Mouse (Mus musculus): ENCODE measurements around the gene Fam216a. TPM values are rescaled to one million over a fixed set of nuclear protein-coding genes. Genes with fewer than 3 reads are reported as not detected.

The Fam216a gene
- polyA plus RNA-seq, 1 experiment from 2014 or later = 52.1 TPM

GRCm38 (mm10) chr5:122393887-122394286, 21.7 kb upstream of the Fam216a start:
- no peak overlapping the region for H3K4me3 ChIP-seq (ENCODE audit: low read depth, low read length)

GRCm38 (mm10) chr5:122392227-122393004, 20.3 kb upstream of the Fam216a start:
- DNase-seq (ENCODE audit: low spot score) = peak; percentile 45
- Histone ChIP-seq H3K9me3 (ENCODE audit: control insufficient read depth, low read length) (no peaks in the 10 kb centered on the region), H3K27ac (ENCODE audit: low read depth, low read length) (0 out of 2 replicates have a peak overlapping the region, but pooled peaks have one; percentile 11), H3K27me3 (replicated peaks; ENCODE audit: control insufficient read depth, insufficient read depth, low read length) (no peaks in the 10 kb centered on the region), H3K4me3 (ENCODE audit: low read depth, low read length) (peak overlapping the region; percentile 77), H3K4me1 (replicated peaks; ENCODE audit: control insufficient read depth, insufficient read depth, low read length) (peaks cover 7% of the 10 kb centered on the region), H3K9ac (ENCODE audit: low read depth, low read length) (peak overlapping the region; percentile 79), H3K4me2 (peak overlapping the region; percentile 74), H3K36me3 (ENCODE audit: control insufficient read depth, insufficient read depth, low read length) (peaks cover 8% of the 10 kb centered on the region; the same call in 1 of the 2 replicates)
- 10% methylated on average over 19 of the region's 19 CpGs for WGBS
- peak; percentile 37; the same call in 1 of the 2 replicates for ATAC-seq (replicated peaks; ENCODE audit: low FRiP score)

More at GRCm38 (mm10) chr5:122393887-122394286, 21.7 kb upstream of the Fam216a start:
- no peaks in the 10 kb centered on the region for H3K27me3 ChIP-seq (replicated peaks; ENCODE audit: control insufficient read depth, insufficient read depth, low read length)
- 0 out of 2 replicates have a peak overlapping the region, but pooled peaks have one; percentile 20 for H3K4me2 ChIP-seq
- H3K9ac ChIP-seq (ENCODE audit: low read depth, low read length) = no peak overlapping the region
- peaks cover 8% of the 10 kb centered on the region; the same call in 1 of the 2 replicates for H3K36me3 ChIP-seq (ENCODE audit: control insufficient read depth, insufficient read depth, low read length)
- DNase-seq (ENCODE audit: low spot score) (peak; percentile 66), ATAC-seq (replicated peaks; ENCODE audit: low FRiP score) (no peak)
- WGBS = 59% methylated on average over 2 of the region's 2 CpGs
- no peak overlapping the region for H3K27ac ChIP-seq (ENCODE audit: low read depth, low read length)
- no peaks in the 10 kb centered on the region for H3K9me3 ChIP-seq (ENCODE audit: control insufficient read depth, low read length)
- peaks cover 7% of the 10 kb centered on the region for H3K4me1 ChIP-seq (replicated peaks; ENCODE audit: control insufficient read depth, insufficient read depth, low read length)

GRCm38 (mm10) chr5:122391786-122392180, 19.6 kb upstream of the Fam216a start, which contains the start of gene Arpc3:
TSS of gene Arpc3 (plus strand) at chr5:122391878.
- Histone ChIP-seq H3K4me1 (replicated peaks; ENCODE audit: control insufficient read depth, insufficient read depth, low read length) (peaks cover 7% of the 10 kb centered on the region), H3K36me3 (ENCODE audit: control insufficient read depth, insufficient read depth, low read length) (peaks cover 5% of the 10 kb centered on the region; the same call in 1 of the 2 replicates), H3K27ac (ENCODE audit: low read depth, low read length) (0 out of 2 replicates have a peak within 1 kb of the TSS, but pooled peaks have one; percentile 11), H3K27me3 (replicated peaks; ENCODE audit: control insufficient read depth, insufficient read depth, low read length) (no peaks in the 10 kb centered on the region), H3K9me3 (ENCODE audit: control insufficient read depth, low read length) (no peaks in the 10 kb centered on the region), H3K9ac (ENCODE audit: low read depth, low read length) (peak within 1 kb of the TSS; percentile 79), H3K4me2 (peak within 1 kb of the TSS; percentile 74), H3K4me3 (ENCODE audit: low read depth, low read length) (peak within 1 kb of the TSS; percentile 77)
- ATAC-seq (replicated peaks; ENCODE audit: low FRiP score) (peak; percentile 90), DNase-seq (ENCODE audit: low spot score) (peak; percentile 89)
- under 1% methylated on average over 39 of the region's 39 CpGs for WGBS

DNA sequence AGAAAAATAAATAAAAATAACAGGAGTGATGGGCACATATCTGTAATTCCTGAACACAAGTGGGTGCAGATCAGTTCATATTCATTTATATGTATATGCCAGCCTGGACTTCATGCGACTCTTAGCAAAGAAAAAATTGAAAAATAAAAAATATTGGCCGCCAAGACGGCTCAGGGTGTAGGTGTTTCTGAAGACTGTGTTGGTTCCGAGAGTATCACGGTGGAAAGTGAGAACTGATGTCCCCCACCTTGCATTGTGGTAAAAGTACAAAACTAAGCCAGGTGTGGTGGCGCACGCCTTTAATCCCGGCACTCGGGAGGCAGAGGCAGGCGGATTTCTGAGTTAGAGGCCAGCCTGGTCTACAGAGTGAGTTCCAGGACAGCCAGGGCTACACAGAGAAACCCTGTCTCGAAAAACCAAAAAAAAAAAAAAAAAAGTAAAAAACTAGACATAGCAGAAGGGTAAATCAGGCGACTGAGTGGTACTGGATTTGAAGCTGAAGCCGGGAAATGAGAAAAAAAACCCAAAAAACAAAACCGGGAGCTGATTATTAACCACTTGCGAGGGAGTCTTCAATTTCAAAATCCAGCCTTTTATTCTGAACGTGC, 19.1 kb upstream of the Fam216a start:
- Histone ChIP-seq H3K9me3 (ENCODE audit: control insufficient read depth, low read length) (no peaks in the 10 kb centered on the region), H3K4me3 (ENCODE audit: low read depth, low read length) (peak overlapping the region; percentile 77), H3K9ac (ENCODE audit: low read depth, low read length) (peak overlapping the region; percentile 79), H3K36me3 (ENCODE audit: control insufficient read depth, insufficient read depth, low read length) (peaks cover 2% of the 10 kb centered on the region; the same call in 1 of the 2 replicates), H3K4me2 (peak overlapping the region; percentile 74), H3K4me1 (replicated peaks; ENCODE audit: control insufficient read depth, insufficient read depth, low read length) (peaks cover 7% of the 10 kb centered on the region), H3K27me3 (replicated peaks; ENCODE audit: control insufficient read depth, insufficient read depth, low read length) (no peaks in the 10 kb centered on the region), H3K27ac (ENCODE audit: low read depth, low read length) (no peak overlapping the region)
- DNase-seq (ENCODE audit: low spot score) = no peak
- 51% methylated on average over 15 of the region's 16 CpGs for WGBS
- ATAC-seq (replicated peaks; ENCODE audit: low FRiP score) = no peak

- no peaks in the 10 kb centered on the region for H3K27me3 ChIP-seq (replicated peaks; ENCODE audit: control insufficient read depth, insufficient read depth, low read length)
- no peak for DNase-seq (ENCODE audit: low spot score)
- peaks cover 2% of the 10 kb centered on the region; the same call in 1 of the 2 replicates for H3K36me3 ChIP-seq (ENCODE audit: control insufficient read depth, insufficient read depth, low read length)
- H3K4me3 ChIP-seq (ENCODE audit: low read depth, low read length) = no peak overlapping the region
- no peaks in the 10 kb centered on the region for H3K9me3 ChIP-seq (ENCODE audit: control insufficient read depth, low read length)
- ATAC-seq (replicated peaks; ENCODE audit: low FRiP score) = no peak
- H3K4me1 ChIP-seq (replicated peaks; ENCODE audit: control insufficient read depth, insufficient read depth, low read length) = peaks cover 7% of the 10 kb centered on the region
- no peak overlapping the region for H3K4me2 ChIP-seq
- no peak overlapping the region for H3K9ac ChIP-seq (ENCODE audit: low read depth, low read length)
- no peak overlapping the region for H3K27ac ChIP-seq (ENCODE audit: low read depth, low read length)
Measured at GRCm38 (mm10) chr5:122390671-122391070, 18.5 kb upstream of the Fam216a start.

GRCm38 (mm10) chr5:122390006-122390405, 17.8 kb upstream of the Fam216a start:
- no peak overlapping the region for H3K4me2 ChIP-seq
- WGBS = 83% methylated on average over 5 of the region's 5 CpGs

GRCm38 (mm10) chr5:122379374-122380155, 7.4 kb upstream of the Fam216a start:
- H3K4me3 ChIP-seq (ENCODE audit: low read depth, low read length) = no peak overlapping the region
- no peaks in the 10 kb centered on the region for H3K4me1 ChIP-seq (replicated peaks; ENCODE audit: control insufficient read depth, insufficient read depth, low read length)
- no peak overlapping the region for H3K9ac ChIP-seq (ENCODE audit: low read depth, low read length)
- WGBS = 62% methylated on average over 11 of the region's 11 CpGs
- no peak overlapping the region for H3K27ac ChIP-seq (ENCODE audit: low read depth, low read length)
- no peaks in the 10 kb centered on the region for H3K9me3 ChIP-seq (ENCODE audit: control insufficient read depth, low read length)
- DNase-seq (ENCODE audit: low spot score) = peak; percentile 41
- no peaks in the 10 kb centered on the region for H3K27me3 ChIP-seq (replicated peaks; ENCODE audit: control insufficient read depth, insufficient read depth, low read length)
- H3K4me2 ChIP-seq = no peak overlapping the region
- peak; percentile 64 for ATAC-seq (replicated peaks; ENCODE audit: low FRiP score)
- H3K36me3 ChIP-seq (ENCODE audit: control insufficient read depth, insufficient read depth, low read length) = peaks cover 31% of the 10 kb centered on the region

More at GRCm38 (mm10) chr5:122390006-122390405, 17.8 kb upstream of the Fam216a start:
- ATAC-seq (replicated peaks; ENCODE audit: low FRiP score) = no peak
- Histone ChIP-seq H3K9ac (ENCODE audit: low read depth, low read length) (no peak overlapping the region), H3K9me3 (ENCODE audit: control insufficient read depth, low read length) (no peaks in the 10 kb centered on the region), H3K27ac (ENCODE audit: low read depth, low read length) (no peak overlapping the region), H3K4me3 (ENCODE audit: low read depth, low read length) (no peak overlapping the region), H3K36me3 (ENCODE audit: control insufficient read depth, insufficient read depth, low read length) (peaks cover 2% of the 10 kb centered on the region; the same call in 1 of the 2 replicates), H3K4me1 (replicated peaks; ENCODE audit: control insufficient read depth, insufficient read depth, low read length) (peaks cover 7% of the 10 kb centered on the region), H3K27me3 (replicated peaks; ENCODE audit: control insufficient read depth, insufficient read depth, low read length) (no peaks in the 10 kb centered on the region)
- DNase-seq (ENCODE audit: low spot score) = no peak

GRCm38 (mm10) chr5:122378171-122378570, 6.0 kb upstream of the Fam216a start:
- no peak overlapping the region for H3K4me3 ChIP-seq (ENCODE audit: low read depth, low read length)
- H3K4me2 ChIP-seq = no peak overlapping the region
- ATAC-seq (replicated peaks; ENCODE audit: low FRiP score) = no peak
- H3K27ac ChIP-seq (ENCODE audit: low read depth, low read length) = no peak overlapping the region
- no peak overlapping the region for H3K9ac ChIP-seq (ENCODE audit: low read depth, low read length)
- peaks cover 9% of the 10 kb centered on the region for H3K4me1 ChIP-seq (replicated peaks; ENCODE audit: control insufficient read depth, insufficient read depth, low read length)
- no peaks in the 10 kb centered on the region for H3K9me3 ChIP-seq (ENCODE audit: control insufficient read depth, low read length)
- peaks cover 31% of the 10 kb centered on the region for H3K36me3 ChIP-seq (ENCODE audit: control insufficient read depth, insufficient read depth, low read length)
- H3K27me3 ChIP-seq (replicated peaks; ENCODE audit: control insufficient read depth, insufficient read depth, low read length) = no peaks in the 10 kb centered on the region
- peak; percentile 28 for DNase-seq (ENCODE audit: low spot score)
- 95% methylated on average over 12 of the region's 12 CpGs for WGBS

All from liver, embryonic 11.5 days (tissue).